Mouse (Mus musculus): ENCODE measurements around the gene Nrxn2. TPM values are rescaled to one million over a fixed set of nuclear protein-coding genes. Genes with fewer than 3 reads are reported as not detected.

Gene Nrxn2
- total RNA-seq (2021) = 1 to 10 TPM; 3.4 to 3.7 TPM
- long read RNA-seq, experiment 1, partial matches to known transcripts = 0 of 1 reads
- long read RNA-seq, experiment 1, other reads (novel, unspliced or antisense) = 1 of 1 reads
- long read RNA-seq, experiment 2, partial matches to known transcripts = 0 of 1 reads
- long read RNA-seq, experiment 2, other reads (novel, unspliced or antisense) = 1 of 1 reads

- peak; percentile 72 to 81 for DNase-seq (ENCODE audit: low spot score in 2 of 2)
Observed at GRCm38 (mm10) chr19:6418233-6418879, at the start of gene Nrxn2. TSS of gene Nrxn2 (plus strand) at chr19:6418731.

GRCm38 (mm10) chr19:6370175-6370574 lies 48.4 kb upstream of the Nrxn2 start:
- no peak for DNase-seq (ENCODE audit: low spot score in 2 of 2)

GRCm38 (mm10) chr19:6372433-6372832 lies 46.1 kb upstream of the Nrxn2 start:
- no peak for DNase-seq (ENCODE audit: low spot score in 2 of 2)

- DNase-seq (ENCODE audit: low spot score in 2 of 2) = peak; percentile 84 to 90
Observed at GRCm38 (mm10) chr19:6373539-6374400, 44.8 kb upstream of the Nrxn2 start.

- DNase-seq (ENCODE audit: low spot score in 2 of 2) = no peak
Observed at GRCm38 (mm10) chr19:6374571-6374970, 44.0 kb upstream of the Nrxn2 start.

GRCm38 (mm10) chr19:6375423-6376254 lies 42.9 kb upstream of the Nrxn2 start:
- DNase-seq (ENCODE audit: low spot score in 2 of 2) = no peak

GRCm38 (mm10) chr19:6376255-6376564 lies 42.3 kb upstream of the Nrxn2 start:
- DNase-seq (ENCODE audit: low spot score in 2 of 2) = peak; percentile 61 to 69

GRCm38 (mm10) chr19:6376643-6377042 lies 41.9 kb upstream of the Nrxn2 start:
- no peak for DNase-seq (ENCODE audit: low spot score in 2 of 2)

GRCm38 (mm10) chr19:6377327-6378040 lies 41.0 kb upstream of the Nrxn2 start:
- DNase-seq (ENCODE audit: low spot score in 2 of 2) = no peak

GRCm38 (mm10) chr19:6380411-6381166 lies 37.9 kb upstream of the Nrxn2 start:
- DNase-seq (ENCODE audit: low spot score in 2 of 2) = no peak

- no peak for DNase-seq (ENCODE audit: low spot score in 2 of 2)
Observed at GRCm38 (mm10) chr19:6381238-6381637, 37.3 kb upstream of the Nrxn2 start.

GRCm38 (mm10) chr19:6382323-6382924 lies 36.1 kb upstream of the Nrxn2 start:
- DNase-seq (ENCODE audit: low spot score in 2 of 2) = no peak

GRCm38 (mm10) chr19:6383470-6383869 lies 35.1 kb upstream of the Nrxn2 start:
- peak in 1 of 2 experiments; percentile 15 for DNase-seq (ENCODE audit: low spot score in 2 of 2)

- peak; percentile 66 to 82 for DNase-seq (ENCODE audit: low spot score in 2 of 2)
Observed at GRCm38 (mm10) chr19:6384128-6384527, 34.4 kb upstream of the Nrxn2 start, which contains the start of gene Pygm. TSS of gene Pygm (plus strand) at chr19:6384399.

GRCm38 (mm10) chr19:6384954-6385353 lies 33.6 kb upstream of the Nrxn2 start:
- DNase-seq (ENCODE audit: low spot score in 2 of 2) = peak in 1 of 2 experiments; percentile 41

GRCm38 (mm10) chr19:6385419-6385818 lies 33.1 kb upstream of the Nrxn2 start:
- DNase-seq (ENCODE audit: low spot score in 2 of 2) = no peak

- peak in 1 of 2 experiments; percentile 10 for DNase-seq (ENCODE audit: low spot score in 2 of 2)
Observed at GRCm38 (mm10) chr19:6385821-6386220, 32.7 kb upstream of the Nrxn2 start.

- DNase-seq (ENCODE audit: low spot score in 2 of 2) = no peak
Observed at GRCm38 (mm10) chr19:6386234-6386633, 32.3 kb upstream of the Nrxn2 start.

- no peak for DNase-seq (ENCODE audit: low spot score in 2 of 2)
Observed at GRCm38 (mm10) chr19:6388006-6388405, 30.5 kb upstream of the Nrxn2 start.
